Mouse (Mus musculus) erythroblast, embryonic 14.5 days (primary cell): ENCODE results near the gene Ube4b.

Experiments
- GATA1 ChIP-seq: IDR thresholded peaks from 2 replicates; pipeline ENCODE4 v1.6.1; 2012; ENCODE audit warnings: low read length, inconsistent platforms, mixed read lengths
- TAL1 ChIP-seq: IDR thresholded peaks from 3 replicates; pipeline ENCODE4 v1.6.1; 2012; ENCODE audit warnings: low read length, inconsistent platforms, mixed read lengths

DNA sequence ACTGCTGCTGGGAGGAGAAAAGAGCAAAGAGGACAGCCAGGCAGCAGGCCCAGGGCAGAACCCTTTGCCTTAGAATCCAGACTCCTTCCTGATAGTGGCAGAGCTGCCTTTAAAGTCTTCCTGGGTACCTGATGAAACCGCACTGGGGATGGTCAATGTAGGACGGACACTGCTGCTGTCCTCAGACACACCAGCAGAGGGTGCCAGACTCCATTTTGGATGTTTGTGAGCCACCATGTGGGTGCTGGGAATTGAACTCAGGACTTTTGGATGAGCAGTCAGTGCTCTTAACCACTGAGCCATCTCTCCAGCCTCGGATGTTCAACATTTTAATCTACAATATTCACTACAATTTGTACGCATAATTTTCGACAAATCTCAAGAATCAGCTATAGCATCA, 96.1 kb downstream of the Ube4b start:
- TF ChIP-seq GATA1 (no peak), TAL1 (no peak)
